Mouse (Mus musculus) testis, postnatal 10 days (tissue): ENCODE measurements around the gene Wdtc1.

Source experiments
- DNase-seq: peaks from one replicate; pipeline ENCODE4 v3.0.0; 2021; ENCODE audit warnings: low spot score

Gene Wdtc1

GRCm38 (mm10) chr4:133319667-133320066, 33.6 kb downstream of the Wdtc1 start:
- DNase-seq, result no peak

DNA sequence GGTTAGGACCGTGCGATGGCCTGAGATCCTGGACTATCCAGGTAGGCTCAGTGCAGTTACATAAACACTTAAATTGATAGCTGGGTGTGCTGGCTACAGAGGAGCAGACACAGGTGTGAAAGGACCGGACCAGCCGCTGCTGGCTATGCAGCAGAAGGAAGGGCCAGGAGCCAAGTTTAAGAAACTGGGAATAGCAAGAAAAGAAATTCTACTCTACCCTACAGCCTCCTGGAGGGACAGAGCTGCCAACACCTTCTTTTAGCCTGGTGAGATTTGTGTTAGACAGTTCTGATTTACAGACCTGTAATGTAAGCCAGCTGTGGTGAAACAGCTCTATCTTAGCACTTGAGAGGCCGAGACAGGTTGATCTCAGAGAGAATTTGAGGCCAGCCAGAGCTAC, 37.3 kb downstream of the Wdtc1 start:
- DNase-seq, result no peak

GRCm38 (mm10) chr4:133314896-133315295, 38.4 kb downstream of the Wdtc1 start:
- peak; percentile 80 for DNase-seq

DNA sequence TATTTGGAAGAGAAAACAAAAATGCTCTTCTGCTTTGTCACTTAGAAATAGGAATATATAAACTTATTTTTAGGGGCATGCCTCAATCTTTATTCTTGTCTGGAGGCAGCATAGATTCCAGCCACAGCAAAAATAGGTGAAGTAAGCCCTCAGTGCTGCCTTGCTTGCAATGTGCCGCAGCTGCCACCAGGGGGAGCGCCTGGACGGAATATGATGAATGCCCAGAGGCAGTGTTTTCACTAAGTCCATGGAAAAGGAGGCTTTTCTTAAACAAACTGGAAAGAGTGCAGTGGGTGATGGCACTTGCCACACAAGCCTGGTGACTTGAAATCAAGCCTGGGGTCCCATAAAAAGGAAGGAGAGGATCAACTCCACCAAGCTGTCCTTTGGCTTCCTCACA, 43.3 kb downstream of the Wdtc1 start:
- peak; percentile 96 for DNase-seq

DNA sequence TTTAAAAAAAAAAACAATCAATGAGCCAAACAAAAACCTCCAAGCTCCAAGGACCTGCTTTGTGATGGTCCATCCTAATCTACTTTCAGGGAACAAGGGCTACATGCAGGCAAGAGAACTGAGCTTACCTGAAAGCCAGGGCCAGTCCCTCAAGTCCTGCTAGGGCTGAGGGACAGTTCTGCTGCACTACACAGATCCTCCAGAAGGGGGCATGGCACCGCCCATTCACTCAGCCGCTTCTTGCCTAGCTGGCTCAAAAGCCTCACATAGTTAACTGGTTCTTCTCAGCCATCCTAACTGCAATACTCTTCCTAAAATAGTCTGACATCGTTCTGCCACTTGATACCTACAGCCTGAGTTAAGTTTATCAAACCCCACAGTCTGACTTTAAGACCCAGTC, 46.0 kb downstream of the Wdtc1 start:
- DNase-seq, result peak; percentile 77

GRCm38 (mm10) chr4:133305825-133306224, 47.5 kb downstream of the Wdtc1 start:
- no peak for DNase-seq

DNA sequence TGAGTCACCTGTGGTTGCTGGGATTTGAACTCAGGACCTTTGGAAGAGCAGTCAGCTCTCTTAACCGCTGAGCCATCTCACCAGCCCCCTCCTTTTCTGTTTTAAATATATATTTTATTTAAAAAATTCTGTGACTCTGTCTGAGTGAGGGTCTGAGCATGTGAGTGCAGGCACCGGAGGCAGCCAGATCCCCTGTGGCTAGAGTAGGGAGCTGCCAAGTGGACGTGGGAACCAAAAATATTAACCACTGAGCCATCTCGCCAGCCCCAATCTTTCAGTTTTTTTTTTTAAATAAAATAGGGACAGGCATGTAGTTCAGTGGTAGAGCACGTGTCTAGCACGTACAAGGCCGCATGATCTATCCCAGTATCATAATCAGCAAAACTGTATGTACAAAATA, 48.5 kb downstream of the Wdtc1 start:
- DNase-seq, result no peak

GRCm38 (mm10) chr4:133302668-133303067, 50.6 kb downstream of the Wdtc1 start:
- DNase-seq, result no peak

GRCm38 (mm10) chr4:133301802-133302201, 51.5 kb downstream of the Wdtc1 start:
- peak; percentile 88 for DNase-seq

- DNase-seq, result no peak
Measured at GRCm38 (mm10) chr4:133300421-133300820, 52.9 kb downstream of the Wdtc1 start.

DNA sequence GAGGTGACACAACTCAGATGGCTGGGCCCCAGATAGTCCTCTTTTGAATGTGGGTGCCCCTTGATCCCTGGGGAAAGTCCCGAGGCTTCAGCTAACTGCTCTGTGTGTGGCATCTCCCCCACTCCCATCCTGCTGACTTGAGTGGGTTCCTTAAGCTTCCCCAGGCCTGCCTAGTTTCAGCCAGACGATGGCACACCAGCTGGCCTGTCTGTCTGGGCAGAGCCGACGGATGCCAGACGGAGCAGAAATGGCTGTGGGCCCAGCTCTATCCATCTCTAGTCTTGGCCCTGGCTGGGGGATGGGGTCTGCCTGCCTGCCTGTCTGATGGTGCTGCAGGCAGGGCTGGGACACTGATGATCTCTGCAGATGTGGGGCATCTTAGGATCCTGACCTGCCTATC, 53.6 kb downstream of the Wdtc1 start:
- no peak for DNase-seq

DNA sequence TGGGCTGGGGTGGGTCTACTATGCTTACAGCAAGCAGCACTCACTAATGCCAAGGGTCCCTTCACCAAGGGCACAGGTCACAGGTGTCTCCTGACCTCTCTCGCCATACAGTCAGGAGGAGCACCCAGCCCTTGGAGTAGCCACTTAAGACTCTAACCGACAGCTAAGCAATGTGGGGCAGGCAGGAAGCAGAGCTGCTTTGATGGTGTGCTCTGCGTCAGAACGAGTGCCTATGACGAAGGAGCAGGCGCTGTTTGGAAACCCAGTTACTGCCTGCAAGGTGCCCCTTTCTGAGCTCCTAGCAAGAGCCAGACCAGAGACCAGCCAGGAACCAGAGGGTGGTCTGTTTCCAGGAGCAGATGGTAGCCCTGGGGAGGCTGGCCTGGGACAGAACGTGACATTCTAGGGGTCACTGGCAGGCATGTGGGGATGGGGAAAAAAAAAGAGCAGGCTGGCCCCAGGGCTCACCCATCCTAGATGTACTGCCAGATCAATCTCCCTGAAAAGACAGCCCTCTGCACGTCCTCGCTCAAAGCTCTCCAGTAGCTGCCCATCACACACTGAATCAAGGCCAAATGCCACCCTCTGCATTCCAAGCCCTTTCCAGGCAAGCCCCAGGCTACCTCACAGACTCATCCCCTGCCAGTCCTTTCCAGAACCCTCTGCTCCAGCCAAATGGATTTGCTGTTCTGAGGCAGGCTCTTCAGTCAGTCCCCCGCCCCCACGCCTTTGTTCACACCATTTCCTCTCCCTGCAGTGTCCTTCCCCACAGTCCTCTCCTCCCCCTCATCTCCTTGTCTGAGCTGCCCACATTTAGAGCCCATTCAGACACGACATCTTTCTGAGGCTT, 54.5 kb downstream of the Wdtc1 start:
- peak; percentile 73 for DNase-seq

DNA sequence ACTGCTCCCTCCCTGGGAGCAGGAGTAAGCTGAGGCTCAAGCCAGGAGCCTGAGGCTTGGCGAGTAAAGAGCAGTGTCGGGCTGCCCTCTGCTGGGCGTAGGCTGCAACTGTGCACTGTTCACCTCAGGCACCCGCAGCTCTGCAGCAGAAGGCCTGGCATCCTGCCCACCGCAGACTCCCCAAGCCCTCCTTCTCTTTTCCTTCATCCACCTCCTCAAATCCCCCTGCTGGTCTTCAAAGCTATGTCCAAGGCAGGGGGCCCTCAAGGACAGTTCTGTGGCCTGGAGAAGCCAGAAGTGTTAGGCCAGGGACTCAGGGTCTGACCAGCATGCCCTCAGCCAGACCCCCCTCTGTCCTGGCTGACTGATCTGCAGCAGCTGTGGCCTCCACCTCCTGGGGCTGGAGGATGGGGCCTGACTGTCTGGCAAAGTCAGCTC, 55.5 kb downstream of the Wdtc1 start:
- DNase-seq, result peak; percentile 93

DNA sequence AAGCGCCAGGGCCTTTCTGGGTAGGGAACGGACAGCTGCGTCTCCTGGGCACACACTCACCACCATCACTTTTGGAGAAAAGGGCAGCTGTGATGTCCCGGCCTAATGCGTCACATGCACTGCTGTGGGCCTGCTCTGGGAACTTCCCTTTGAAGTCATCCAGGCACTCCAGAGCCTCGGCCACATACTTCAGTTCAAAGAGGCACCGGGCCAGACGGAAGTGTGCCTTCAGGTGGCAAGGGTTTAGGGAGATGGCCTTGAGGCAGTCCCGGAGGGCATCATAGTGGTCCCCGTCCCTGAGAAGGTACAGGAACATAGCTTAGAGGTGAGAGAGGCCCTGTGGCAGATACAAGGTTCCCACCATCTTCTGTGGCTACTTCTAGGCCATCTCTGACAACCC, 55.9 kb downstream of the Wdtc1 start:
- DNase-seq, result peak; percentile 54

GRCm38 (mm10) chr4:133294084-133294483, 59.2 kb downstream of the Wdtc1 start:
- no peak for DNase-seq

DNA sequence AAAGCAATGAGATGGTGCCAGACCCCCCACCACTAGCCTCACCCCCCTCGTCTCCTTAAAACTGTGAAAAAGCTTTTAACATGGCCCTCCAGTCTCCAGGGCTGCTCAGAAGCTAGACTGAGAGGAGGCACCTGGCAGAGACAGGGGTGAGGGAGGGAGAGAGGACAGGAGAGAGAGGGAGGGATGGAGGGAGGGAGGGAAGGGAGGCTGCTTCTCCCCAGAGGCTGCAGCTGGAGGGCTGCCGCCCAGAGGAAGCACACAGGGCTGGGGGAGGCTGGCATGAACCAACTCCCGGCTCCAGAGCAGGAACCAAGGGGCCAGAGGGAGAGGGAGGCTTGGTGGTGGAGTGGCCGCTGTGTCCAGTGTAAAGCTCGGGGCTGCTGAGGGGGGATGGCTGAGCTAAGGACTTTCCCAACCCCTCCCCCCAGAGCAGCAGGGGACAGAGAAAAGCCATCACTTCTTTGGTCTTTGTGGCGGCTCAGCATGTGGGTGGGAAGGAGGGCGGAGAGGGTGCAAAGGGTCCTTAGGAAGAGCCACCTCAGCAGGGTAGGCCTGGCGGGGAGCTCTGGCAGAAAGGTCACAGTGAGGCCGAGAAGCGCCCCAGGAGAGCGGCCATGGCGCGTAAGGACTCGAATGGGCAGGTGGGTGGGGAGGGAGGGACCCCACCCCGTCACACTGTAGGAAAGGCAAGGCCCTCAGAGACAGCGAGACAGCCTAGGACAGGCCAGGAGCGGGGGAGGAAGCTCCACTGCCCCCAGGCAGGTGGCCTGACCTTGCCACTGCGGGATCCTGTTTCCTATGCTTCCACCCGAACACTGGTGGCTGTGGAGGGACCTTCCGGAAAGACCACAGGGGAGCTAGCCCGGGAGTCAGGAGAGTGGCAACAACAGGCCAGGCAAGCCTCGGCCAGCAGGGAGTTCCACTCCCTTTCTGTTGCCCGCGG, 60.1 kb downstream of the Wdtc1 start:
- DNase-seq, result peak; percentile 64

DNA sequence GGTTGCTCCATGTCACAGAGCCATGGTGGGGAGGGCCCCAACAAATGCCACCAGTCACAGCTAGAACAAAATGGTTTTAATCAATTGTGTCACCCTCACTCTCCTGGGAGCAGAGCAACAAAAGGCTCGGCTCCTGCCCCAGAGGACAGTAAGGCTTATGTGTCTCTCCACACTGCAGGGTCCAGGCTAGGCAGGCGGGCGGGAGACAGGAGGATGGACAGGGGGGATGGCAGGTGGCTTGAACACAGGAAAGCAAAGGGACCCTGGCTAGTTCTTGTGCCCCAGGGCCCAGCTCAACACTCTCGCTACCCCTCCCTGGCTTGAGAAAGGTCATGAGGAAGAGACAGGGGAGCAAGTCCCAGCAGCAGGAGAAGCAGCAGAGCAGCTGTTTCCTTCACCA, 60.9 kb downstream of the Wdtc1 start:
- DNase-seq, result no peak

- no peak for DNase-seq
Measured at GRCm38 (mm10) chr4:133291255-133291654, 62.0 kb downstream of the Wdtc1 start.

- DNase-seq, result no peak
Measured at GRCm38 (mm10) chr4:133286476-133287077, 66.7 kb downstream of the Wdtc1 start.

DNA sequence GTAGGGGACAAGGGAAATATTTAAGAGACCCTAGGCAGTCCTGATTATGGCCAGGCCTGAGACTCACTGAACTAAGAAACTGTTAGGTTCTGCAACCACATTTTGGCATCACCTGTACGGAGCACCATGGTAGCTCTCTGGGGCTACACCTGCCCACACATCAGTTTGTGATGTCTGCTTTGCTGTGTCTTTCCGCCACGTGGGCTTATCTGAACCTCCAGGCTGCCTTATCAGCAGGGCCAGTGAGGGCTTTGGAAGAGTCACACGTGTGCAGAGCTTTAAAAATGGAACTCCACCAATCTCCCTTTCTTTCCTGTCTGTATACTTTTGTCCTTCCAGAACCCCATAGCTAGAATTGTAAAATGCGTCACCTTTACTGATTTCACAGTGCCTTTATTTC, 67.3 kb downstream of the Wdtc1 start:
- DNase-seq, result no peak

DNA sequence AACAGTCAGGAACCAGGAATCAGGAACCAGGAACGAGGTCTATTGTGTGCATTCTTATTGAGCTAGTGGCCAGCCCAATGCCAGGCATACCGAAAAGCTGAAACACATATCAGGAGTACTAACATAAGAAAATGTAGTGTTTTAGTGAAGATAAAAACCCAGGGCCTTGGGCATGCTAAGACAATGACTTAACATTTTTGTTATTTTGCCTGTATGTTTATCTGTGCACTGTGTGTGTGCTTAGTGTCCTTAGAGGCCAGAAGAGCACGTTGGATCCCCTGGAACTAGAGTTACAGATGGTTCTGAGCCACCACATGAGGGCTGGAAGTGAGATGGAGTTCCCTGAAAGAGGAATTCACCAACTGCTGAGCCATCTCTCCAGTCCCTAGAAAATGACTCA, 68.0 kb downstream of the Wdtc1 start:
- no peak for DNase-seq

DNA sequence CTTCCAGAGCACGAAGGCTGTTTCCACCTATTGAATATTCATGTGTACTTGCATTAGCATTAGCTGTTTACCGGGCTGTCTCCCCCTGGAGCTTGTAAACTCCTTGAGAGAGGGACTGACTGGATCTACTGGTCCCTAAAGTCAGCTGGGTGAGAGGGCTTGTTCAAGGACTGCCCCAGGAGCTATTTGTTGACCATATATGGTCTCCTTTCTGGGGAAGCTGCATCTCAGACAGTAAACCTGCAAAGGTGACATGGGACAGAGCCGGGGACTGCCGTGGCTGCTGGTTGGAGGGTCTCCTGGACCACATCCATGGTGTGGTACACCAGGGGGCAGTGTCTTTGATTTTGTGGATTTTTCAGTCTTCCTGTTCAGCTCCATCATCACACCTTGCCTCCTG, 70.6 kb downstream of the Wdtc1 start:
- no peak for DNase-seq
